Comparison of ENCODE assay signal across 18 mouse cellular contexts in genomic region chr8:100206557-100207349, GRCm38 (mm10).
DNase-seq lines count a peak whose midpoint lies in the region; ATAC-seq and TF ChIP-seq lines count a peak whose summit lies in the region.
"Had no signal": no experiment of that assay in that cellular context is flagged by ENCODE, and none has a peak within 500 bp of the region (broad histone marks: within the 10 kb centered on the region; RNA-seq: fewer than 3 reads in every experiment).

No protein-coding gene starts in this region.

- H3K4me2 ChIP-seq in limb, embryonic 11.5 days (ENCODE audit: low read depth, severe bottlenecking) = no peak overlapping the region
- H3K4me2 ChIP-seq in forebrain, embryonic 14.5 days (ENCODE audit: low read length) = no peak overlapping the region
- no peak overlapping the region for H3K4me2 ChIP-seq in hindbrain, embryonic 14.5 days (replicated peaks)
- H3K4me2 ChIP-seq: liver, embryonic 11.5 days; lung, embryonic 15.5 days had no signal

- H3K9ac ChIP-seq in limb, embryonic 11.5 days (ENCODE audit: low read length) = no peak overlapping the region
- H3K9ac ChIP-seq in forebrain, embryonic 14.5 days (ENCODE audit: low read length) = no peak overlapping the region
- H3K9ac ChIP-seq in hindbrain, embryonic 14.5 days = no peak overlapping the region
- H3K9ac ChIP-seq: lung, embryonic 15.5 days had no signal

- no peaks in the 10 kb centered on the region for H3K9me3 ChIP-seq in limb, embryonic 11.5 days (ENCODE audit: control insufficient read depth, low read length)
- H3K9me3 ChIP-seq in limb, embryonic 10.5 days (replicated peaks) = no peaks in the 10 kb centered on the region
- no peaks in the 10 kb centered on the region for H3K9me3 ChIP-seq in forebrain, embryonic 14.5 days (replicated peaks; ENCODE audit: control insufficient read depth, low read length)
- no peaks in the 10 kb centered on the region for H3K9me3 ChIP-seq in hindbrain, embryonic 14.5 days (ENCODE audit: control insufficient read depth, low read length)
- H3K9me3 ChIP-seq: embryonic facial prominence, embryonic 10.5 days; lung, embryonic 15.5 days; megakaryocyte, embryonic 14.5 days had no signal

- H3K27me3 ChIP-seq in limb, embryonic 11.5 days (ENCODE audit: control insufficient read depth, insufficient read depth, low read length) = no peaks in the 10 kb centered on the region
- H3K27me3 ChIP-seq in limb, embryonic 10.5 days (ENCODE audit: low read depth, poor library complexity, severe bottlenecking) = no peaks in the 10 kb centered on the region
- H3K27me3 ChIP-seq in forebrain, embryonic 14.5 days (replicated peaks; ENCODE audit: control insufficient read depth, insufficient read depth, low read length) = no peaks in the 10 kb centered on the region
- H3K27me3 ChIP-seq in hindbrain, embryonic 14.5 days (ENCODE audit: control insufficient read depth, insufficient read depth, low read length) = no peaks in the 10 kb centered on the region
- H3K27me3 ChIP-seq: lung, embryonic 15.5 days; megakaryocyte, embryonic 14.5 days had no signal

- no peak for TF ChIP-seq POLR2A in brain, embryonic 14.5 days (IDR thresholded peaks at IDR 0.05; ENCODE audit: borderline replicate concordance, extremely low read depth, insufficient read depth, insufficient read length, poor library complexity, severe bottlenecking)

- TF ChIP-seq CTCF in brain, embryonic 14.5 days (IDR thresholded peaks at IDR 0.05; ENCODE audit: borderline replicate concordance, extremely low read depth, insufficient read depth, insufficient read length) = no peak
- TF ChIP-seq CTCF in gastrocnemius, adult 2 months (IDR thresholded peaks at IDR 0.05) = no peak

- H3K4me3 ChIP-seq in limb, embryonic 11.5 days (ENCODE audit: low read depth, low read length) = no peak overlapping the region
- H3K4me3 ChIP-seq in limb, embryonic 10.5 days = no peak overlapping the region
- no peak overlapping the region for H3K4me3 ChIP-seq in forebrain, embryonic 14.5 days (ENCODE audit: low read depth, low read length)
- no peak overlapping the region for H3K4me3 ChIP-seq in hindbrain, embryonic 14.5 days (replicated peaks; ENCODE audit: low read length)
- no peak overlapping the region for H3K4me3 ChIP-seq in gastrocnemius, adult 2 months
- H3K4me3 ChIP-seq: embryonic facial prominence, embryonic 10.5 days; erythroblast, embryonic 14.5 days; lung, embryonic 15.5 days; megakaryocyte, embryonic 14.5 days had no signal

- peak; percentile 60; the same call in 1 of the 2 replicates for ATAC-seq in limb, embryonic 11.5 days (ENCODE audit: insufficient number of reproducible peaks, low FRiP score, low TSS enrichment, low read depth)
- peak; percentile 94 for ATAC-seq in forebrain, embryonic 14.5 days
- peak; percentile 89 for ATAC-seq in hindbrain, embryonic 14.5 days (ENCODE audit: low FRiP score)
- ATAC-seq in monocyte, adult 5-6 weeks (replicated peaks; ENCODE audit: insufficient number of reproducible peaks, low FRiP score, low TSS enrichment, poor library complexity, severe bottlenecking) = no peak
- ATAC-seq: CD4-positive, CD25-positive, alpha-beta regulatory T cell, adult 4 months had no signal

- intact Hi-C loops in gastrocnemius, adult 2 months (cut with DNase I) = no loop called here

- WGBS in limb, embryonic 11.5 days = 50% methylated on average over 2 of the region's 2 CpGs
- WGBS in limb, embryonic 10.5 days = 77% methylated on average over 2 of the region's 2 CpGs
- WGBS in forebrain, embryonic 14.5 days = 24% methylated on average over 2 of the region's 2 CpGs
- 37% methylated on average over 2 of the region's 2 CpGs for WGBS in hindbrain, embryonic 14.5 days

- H3K27ac ChIP-seq in limb, embryonic 11.5 days (replicated peaks; ENCODE audit: low read depth, low read length) = no peak overlapping the region
- H3K27ac ChIP-seq in limb, embryonic 10.5 days = no peak overlapping the region
- H3K27ac ChIP-seq in forebrain, embryonic 14.5 days (ENCODE audit: low read depth, low read length) = 0 out of 2 replicates have a peak overlapping the region, but pooled peaks have one; percentile 6
- no peak overlapping the region for H3K27ac ChIP-seq in hindbrain, embryonic 14.5 days
- H3K27ac ChIP-seq in gastrocnemius, adult 2 months = no peak overlapping the region
- H3K27ac ChIP-seq: embryonic facial prominence, embryonic 10.5 days; lung, embryonic 15.5 days had no signal

- no peaks in the 10 kb centered on the region for H3K4me1 ChIP-seq in limb, embryonic 11.5 days (ENCODE audit: control insufficient read depth, insufficient read depth, low read length)
- H3K4me1 ChIP-seq in limb, embryonic 10.5 days = peaks cover 3% of the 10 kb centered on the region; the same call in 1 of the 2 replicates
- peaks cover 9% of the 10 kb centered on the region; the same call in 1 of the 2 replicates for H3K4me1 ChIP-seq in forebrain, embryonic 14.5 days (ENCODE audit: control insufficient read depth, insufficient read depth, low read length)
- H3K4me1 ChIP-seq in hindbrain, embryonic 14.5 days (replicated peaks; ENCODE audit: control insufficient read depth, insufficient read depth, low read length) = no peaks in the 10 kb centered on the region; the same call in 1 of the 2 replicates
- H3K4me1 ChIP-seq: embryonic facial prominence, embryonic 10.5 days; lung, embryonic 15.5 days; megakaryocyte, embryonic 14.5 days had no signal

- no peaks in the 10 kb centered on the region for H3K36me3 ChIP-seq in limb, embryonic 11.5 days (ENCODE audit: control insufficient read depth, insufficient read depth, low read length)
- no peaks in the 10 kb centered on the region for H3K36me3 ChIP-seq in limb, embryonic 10.5 days
- no peaks in the 10 kb centered on the region for H3K36me3 ChIP-seq in forebrain, embryonic 14.5 days (ENCODE audit: control insufficient read depth, insufficient read depth, low read length)
- H3K36me3 ChIP-seq in hindbrain, embryonic 14.5 days (replicated peaks; ENCODE audit: control insufficient read depth, insufficient read depth) = no peaks in the 10 kb centered on the region
- H3K36me3 ChIP-seq: embryonic facial prominence, embryonic 10.5 days; lung, embryonic 15.5 days had no signal

- no peak for DNase-seq in limb, embryonic 11.5 days (ENCODE audit: low spot score)
- no peak for DNase-seq in limb, embryonic 10.5 days (ENCODE audit: low spot score)
- DNase-seq in brain, embryonic 14.5 days (ENCODE audit: low read depth) = peak; percentile 89
- DNase-seq in forebrain, embryonic 14.5 days (ENCODE audit: low spot score) = peak; percentile 83
- DNase-seq in hindbrain, embryonic 14.5 days (ENCODE audit: low spot score) = peak; percentile 33
- DNase-seq in lung, postnatal 36 days = no peak
- no peak for DNase-seq in gastrocnemius, adult 2 months
- DNase-seq: adrenal gland, postnatal 14 days; cerebellum, adult 9-11 months; heart, adult 18-20 months; right cerebral cortex, adult 18-20 months had no signal

Comparison
In these comparisons a context has a peak if more than half of its experiments do, and no peak if none do; other contexts are left out.
1. DNase-seq: peak in brain, embryonic 14.5 days (single experiment), forebrain, embryonic 14.5 days (single experiment) and hindbrain, embryonic 14.5 days (single experiment); none in limb, embryonic 11.5 days (single experiment), limb, embryonic 10.5 days (single experiment), lung, postnatal 36 days (single experiment) and gastrocnemius, adult 2 months (single experiment).